Mouse (Mus musculus) lung, postnatal 0 days (tissue): ENCODE measurements around the gene Exoc5.

ENCODE experiments used
- CTCF ChIP-seq: IDR thresholded peaks from 2 replicates; pipeline ENCODE4 v1.5.1; 2016; ENCODE audit warnings: antibody characterized with exemption, mild to moderate bottlenecking
- EP300 ChIP-seq: IDR thresholded peaks from 2 replicates; pipeline ENCODE4 v1.6.1; 2016; ENCODE audit warnings: antibody characterized with exemption, mild to moderate bottlenecking, control low read depth

DNA sequence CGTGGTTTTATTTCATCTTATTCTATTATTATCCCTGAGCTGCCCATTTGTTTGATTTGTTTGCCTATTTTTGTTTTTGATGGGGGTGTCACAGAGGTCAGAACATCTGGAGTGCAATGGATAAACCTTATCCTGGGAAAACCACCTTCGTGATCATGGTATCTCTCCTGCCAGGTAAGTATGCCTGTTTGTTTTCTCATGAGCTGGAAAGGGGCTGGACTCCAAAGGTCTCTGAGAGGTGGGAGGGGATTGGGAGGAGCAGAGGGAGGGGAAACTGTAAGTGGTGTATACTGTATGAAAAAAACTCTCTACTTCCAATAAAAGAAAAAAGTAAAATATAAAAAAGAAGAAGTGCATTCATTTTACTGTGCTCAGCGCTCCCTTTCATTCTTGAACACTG is 64.8 kb downstream of the Exoc5 start:
- TF ChIP-seq CTCF = no peak
- TF ChIP-seq EP300 = no peak
